Mouse (Mus musculus) limb, embryonic 10.5 days (tissue): ENCODE data around the gene Col6a3. TPM values are rescaled to one million over a fixed set of nuclear protein-coding genes. Genes with fewer than 3 reads are reported as not detected.

Experiments used
- DNase-seq: peaks from one replicate; pipeline ENCODE4 v3.0.0-alpha.2; 2017; ENCODE audit warnings: low spot score
- H3K27ac ChIP-seq: fragments of 300-500 bp; sonication (generic); 2 replicates; pipeline ENCODE4 v1.5.1; 2016; ENCODE audit warnings: mild to moderate bottlenecking
- H3K27me3 ChIP-seq: fragments of 300-500 bp; sonication (generic); 2 replicates; pipeline ENCODE4 v1.6.1; 2016; ENCODE audit warnings: low read depth, mild to moderate bottlenecking; ENCODE audit not compliant: poor library complexity, severe bottlenecking
- H3K36me3 ChIP-seq: fragments of 300-500 bp; sonication (generic); 2 replicates; pipeline ENCODE4 v1.6.1; 2016; ENCODE audit warnings: mild to moderate bottlenecking, moderate library complexity
- H3K4me1 ChIP-seq: fragments of 300-500 bp; sonication (generic); 2 replicates; pipeline ENCODE4 v1.6.1; 2016
- H3K4me3 ChIP-seq: fragments of 300-500 bp; sonication (generic); 2 replicates; pipeline ENCODE4 v1.5.1; 2016; ENCODE audit warnings: mild to moderate bottlenecking, moderate library complexity
- H3K9me3 ChIP-seq: fragments of 300-500 bp; sonication (generic); replicated peaks from 2 replicates; pipeline ENCODE4 v1.6.1; 2016; ENCODE audit warnings: mild to moderate bottlenecking
- WGBS: fragments of 180-500 bp; shearing (Covaris S2); methylation state at CpG from one replicate; pipeline ENCODE4 v1.1.7; 2016; 5-methylcytosine and 5-hydroxymethylcytosine counted together
- polyA plus RNA-seq: library from polyadenylated mRNA; unstranded; fragments of >200 nt; fragmentation: Nextera tagmentation; extraction: Ambion mirVana; gene quantifications from 2 replicates; pipeline ENCODE4 v1.2.1, GENCODE M21; 2016

Col6a3 gene
- 2.8 and 5.6 TPM in 2 replicates for polyA plus RNA-seq

- Histone ChIP-seq H3K9me3 (no peaks in the 10 kb centered on the region), H3K27me3 (no peaks in the 10 kb centered on the region), H3K36me3 (no peaks in the 10 kb centered on the region), H3K4me3 (peak within 1 kb of the TSS; percentile 29), H3K4me1 (peaks cover 38% of the 10 kb centered on the region), H3K27ac (peak within 1 kb of the TSS; percentile 81)
- WGBS, result 51% methylated on average over 4 of the region's 4 CpGs
- DNase-seq, result peak; percentile 45
Measured at GRCm38 (mm10) chr1:90843836-90844235, at the start of gene Col6a3. TSS of gene Col6a3 (minus strand) at chr1:90843971.

DNA sequence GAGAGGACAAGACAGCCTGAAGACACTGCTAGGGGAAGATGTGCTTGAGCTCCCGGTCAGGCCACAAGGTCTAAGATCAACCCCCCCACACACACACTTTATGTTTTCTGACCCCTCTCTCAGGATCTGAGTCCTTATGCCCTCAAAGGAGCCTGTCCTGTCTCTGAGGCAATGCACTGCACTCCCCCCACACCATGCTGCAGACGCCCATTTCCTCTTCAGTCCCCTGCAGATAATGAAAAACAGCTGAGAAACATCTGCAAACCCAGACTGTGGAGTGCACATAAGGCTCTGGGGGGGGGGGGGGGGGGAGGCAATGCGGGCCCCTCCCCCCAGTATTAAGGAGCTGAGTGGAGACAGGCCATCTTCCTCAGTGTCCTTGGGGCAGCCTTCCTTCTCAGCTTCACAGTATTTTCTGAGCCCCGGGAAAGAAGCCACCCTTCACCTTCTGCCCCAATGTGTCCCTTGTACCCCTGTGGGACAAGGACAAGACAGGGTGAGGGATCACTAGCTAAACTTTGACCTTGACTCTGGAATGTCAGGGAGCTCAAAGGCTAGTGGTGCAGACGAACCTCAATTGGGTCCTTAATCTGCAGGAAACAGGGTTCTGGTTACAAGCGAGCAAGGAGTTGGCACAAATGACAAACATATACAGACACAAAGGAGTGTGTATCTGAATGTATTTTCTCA lies 42.1 kb upstream of the Col6a3 start:
- Histone ChIP-seq H3K27me3 (no peaks in the 10 kb centered on the region), H3K4me1 (peaks cover 23% of the 10 kb centered on the region), H3K9me3 (no peaks in the 10 kb centered on the region), H3K36me3 (no peaks in the 10 kb centered on the region), H3K4me3 (no peak overlapping the region), H3K27ac (peak overlapping the region; percentile 81)
- 29% methylated on average over 5 of the region's 6 CpGs for WGBS
- peak; percentile 60 for DNase-seq

GRCm38 (mm10) chr1:90876486-90877270 lies 32.9 kb upstream of the Col6a3 start:
- H3K4me3 ChIP-seq, result no peak overlapping the region
- H3K4me1 ChIP-seq, result peaks cover 8% of the 10 kb centered on the region
- 0 out of 2 replicates have a peak overlapping the region, but pooled peaks have one; percentile 30 for H3K27ac ChIP-seq
- no peaks in the 10 kb centered on the region for H3K36me3 ChIP-seq
- WGBS, result 67% methylated on average over 5 of the region's 5 CpGs
- no peaks in the 10 kb centered on the region for H3K27me3 ChIP-seq
- DNase-seq, result no peak
- no peaks in the 10 kb centered on the region for H3K9me3 ChIP-seq

GRCm38 (mm10) chr1:90875961-90876360 lies 32.2 kb upstream of the Col6a3 start:
- H3K9me3 ChIP-seq, result no peaks in the 10 kb centered on the region
- no peaks in the 10 kb centered on the region for H3K36me3 ChIP-seq
- no peak for DNase-seq
- H3K4me3 ChIP-seq, result no peak overlapping the region
- WGBS, result 40% methylated on average over 2 of the region's 2 CpGs
- no peaks in the 10 kb centered on the region for H3K27me3 ChIP-seq
- peaks cover 8% of the 10 kb centered on the region for H3K4me1 ChIP-seq
- H3K27ac ChIP-seq, result 0 out of 2 replicates have a peak overlapping the region, but pooled peaks have one; percentile 27

DNA sequence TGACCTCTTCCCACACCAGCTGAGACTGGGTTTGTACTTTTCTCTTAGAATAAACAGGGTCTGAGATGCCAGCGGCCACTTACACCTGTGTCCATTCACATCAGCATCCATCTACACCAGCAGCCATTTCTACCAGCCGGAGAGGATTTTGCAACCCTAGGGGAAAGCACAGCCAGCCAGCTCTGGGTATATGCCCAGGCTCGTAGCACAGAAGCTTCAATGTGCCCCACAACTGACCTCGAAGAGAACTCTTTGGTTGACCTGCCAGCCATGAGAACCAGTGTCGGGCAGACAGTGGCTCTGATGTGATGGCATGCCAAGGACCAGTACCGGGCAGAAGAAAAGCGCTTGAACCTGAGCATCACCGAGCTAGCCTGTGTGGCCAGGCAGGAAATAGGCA lies 31.6 kb upstream of the Col6a3 start:
- WGBS, result 96% methylated on average over 8 of the region's 8 CpGs
- no peaks in the 10 kb centered on the region for H3K27me3 ChIP-seq
- peaks cover 8% of the 10 kb centered on the region for H3K4me1 ChIP-seq

GRCm38 (mm10) chr1:90870581-90870980 lies 26.8 kb upstream of the Col6a3 start:
- Histone ChIP-seq H3K36me3 (no peaks in the 10 kb centered on the region), H3K27ac (no peak overlapping the region), H3K27me3 (no peaks in the 10 kb centered on the region), H3K9me3 (no peaks in the 10 kb centered on the region), H3K4me1 (0 out of 2 replicates have a peak, but pooled peaks cover 4% of the 10 kb centered on the region), H3K4me3 (no peak overlapping the region)
- WGBS, result 89% methylated on average over 2 of the region's 2 CpGs
- no peak for DNase-seq

More for the DNA sequence above, 31.6 kb upstream of the Col6a3 start:
- no peak overlapping the region for H3K4me3 ChIP-seq
- no peak overlapping the region for H3K27ac ChIP-seq
- no peaks in the 10 kb centered on the region for H3K36me3 ChIP-seq
- DNase-seq, result no peak
- no peaks in the 10 kb centered on the region for H3K9me3 ChIP-seq

DNA sequence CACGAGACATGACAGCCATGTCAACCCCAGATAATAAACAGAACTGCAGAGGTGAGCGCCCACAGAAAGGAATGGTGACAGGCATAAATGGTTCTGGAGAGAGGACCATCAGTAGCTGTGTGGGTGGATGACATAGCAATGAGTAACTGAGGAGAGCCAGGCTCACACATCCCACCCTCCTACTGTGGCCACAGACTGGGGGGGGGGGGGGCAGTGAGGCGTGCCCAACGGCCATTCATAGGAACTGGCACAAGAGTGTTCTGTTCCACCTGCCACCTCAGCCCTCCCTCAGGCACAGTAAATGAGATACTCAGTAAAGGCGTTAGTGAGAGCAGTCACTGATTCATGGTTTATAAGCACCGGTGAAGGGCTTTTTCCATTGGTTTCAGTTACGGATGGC lies 23.0 kb upstream of the Col6a3 start:
- no peak for DNase-seq
- Histone ChIP-seq H3K4me1 (no peaks in the 10 kb centered on the region), H3K4me3 (no peak overlapping the region), H3K27ac (no peak overlapping the region), H3K36me3 (no peaks in the 10 kb centered on the region), H3K9me3 (no peaks in the 10 kb centered on the region), H3K27me3 (no peaks in the 10 kb centered on the region)
- WGBS, result 87% methylated on average over 7 of the region's 7 CpGs

- WGBS, result 79% methylated on average over 5 of the region's 5 CpGs
- no peaks in the 10 kb centered on the region for H3K9me3 ChIP-seq
- H3K4me1 ChIP-seq, result peaks cover 3% of the 10 kb centered on the region
- H3K27me3 ChIP-seq, result no peaks in the 10 kb centered on the region
- no peaks in the 10 kb centered on the region for H3K36me3 ChIP-seq
- DNase-seq, result no peak
- no peak overlapping the region for H3K4me3 ChIP-seq
- no peak overlapping the region for H3K27ac ChIP-seq
Measured at GRCm38 (mm10) chr1:90855880-90856279, 12.1 kb upstream of the Col6a3 start.

- H3K36me3 ChIP-seq, result no peaks in the 10 kb centered on the region
- WGBS, result 30% methylated on average over 8 of the region's 8 CpGs
- no peak overlapping the region for H3K4me3 ChIP-seq
- peaks cover 10% of the 10 kb centered on the region for H3K4me1 ChIP-seq
- no peaks in the 10 kb centered on the region for H3K27me3 ChIP-seq
- DNase-seq, result no peak
- H3K9me3 ChIP-seq, result no peaks in the 10 kb centered on the region
- H3K27ac ChIP-seq, result no peak overlapping the region
Measured at GRCm38 (mm10) chr1:90849836-90850235, 6.1 kb upstream of the Col6a3 start.

- Histone ChIP-seq H3K4me1 (peaks cover 35% of the 10 kb centered on the region), H3K9me3 (no peaks in the 10 kb centered on the region), H3K4me3 (no peak overlapping the region), H3K27ac (no peak overlapping the region), H3K36me3 (no peaks in the 10 kb centered on the region), H3K27me3 (no peaks in the 10 kb centered on the region)
- no peak for DNase-seq
- WGBS, result 82% methylated on average over 10 of the region's 10 CpGs
Measured at GRCm38 (mm10) chr1:90845206-90845605, 1.4 kb upstream of the Col6a3 start.

- H3K27ac ChIP-seq, result peak overlapping the region; percentile 81
- no peaks in the 10 kb centered on the region for H3K27me3 ChIP-seq
- H3K4me1 ChIP-seq, result peaks cover 47% of the 10 kb centered on the region
- H3K36me3 ChIP-seq, result no peaks in the 10 kb centered on the region
- DNase-seq, result no peak
- 86% methylated on average over 9 of the region's 9 CpGs for WGBS
- H3K4me3 ChIP-seq, result peak overlapping the region; percentile 29
- no peaks in the 10 kb centered on the region for H3K9me3 ChIP-seq
Measured at GRCm38 (mm10) chr1:90842789-90843587, 783 bp downstream of the Col6a3 start.

GRCm38 (mm10) chr1:90840250-90840649 lies 3.5 kb downstream of the Col6a3 start:
- Histone ChIP-seq H3K9me3 (no peaks in the 10 kb centered on the region), H3K36me3 (no peaks in the 10 kb centered on the region), H3K27me3 (no peaks in the 10 kb centered on the region), H3K27ac (0 out of 2 replicates have a peak overlapping the region, but pooled peaks have one; percentile 12), H3K4me1 (peaks cover 70% of the 10 kb centered on the region), H3K4me3 (no peak overlapping the region)
- peak; percentile 56 for DNase-seq
- 13% methylated on average over 4 of the region's 4 CpGs for WGBS
